Mouse (Mus musculus): ENCODE results near the gene Srr.

- no peak for TF ChIP-seq REST (IDR thresholded peaks at IDR 0.05; ENCODE audit: insufficient read depth, insufficient read length)
- no peak for TF ChIP-seq POLR2A (IDR thresholded peaks at IDR 0.05; ENCODE audit: insufficient read length, low read depth)
- TF ChIP-seq USF1 (IDR thresholded peaks at IDR 0.05; ENCODE audit: low read depth), result no peak
- TF ChIP-seq TCF12 (IDR thresholded peaks at IDR 0.05; ENCODE audit: insufficient read depth, poor library complexity, severe bottlenecking), result no peak
- no peak for TF ChIP-seq POLR2AphosphoS2 (IDR thresholded peaks at IDR 0.05; ENCODE audit: insufficient read length, low read depth)
- TF ChIP-seq MAX (IDR thresholded peaks at IDR 0.05; ENCODE audit: low read depth), result no peak
These were observed 48.9 kb upstream of the Srr start for GRCm38 (mm10) chr11:74974615-74975014.
